8 mouse cellular contexts compared by ENCODE assay signal in the genomic region with DNA sequence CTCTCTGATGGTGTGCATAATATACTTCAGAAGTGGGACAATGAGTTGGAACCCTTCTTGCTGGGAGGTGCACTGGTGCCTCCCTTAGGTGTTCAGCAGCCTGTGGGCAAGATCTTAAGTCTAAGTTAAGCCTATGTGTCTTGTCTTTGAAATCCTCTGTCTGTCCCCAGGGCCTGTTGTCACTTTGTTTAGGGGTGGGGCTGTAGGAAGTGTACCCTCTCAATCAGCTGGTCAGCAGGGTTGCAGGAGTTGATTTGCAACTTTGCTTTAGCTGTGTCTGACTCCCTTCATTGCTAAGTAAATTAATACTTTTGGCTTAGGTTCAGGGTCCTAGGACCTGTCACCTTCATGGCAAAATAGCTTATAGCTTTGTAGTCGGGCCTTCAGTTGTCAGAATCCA. TPM values are rescaled to one million over a fixed set of nuclear protein-coding genes. Genes with fewer than 3 reads are reported as not detected.
DNase-seq lines count a peak whose midpoint lies in the region; ATAC-seq and TF ChIP-seq lines count a peak whose summit lies in the region.

No protein-coding gene starts in this region.

- no peaks in the 10 kb centered on the region for H3K9me3 ChIP-seq in MEL (replicated peaks; ENCODE audit: insufficient read depth, low read length)
- no peaks in the 10 kb centered on the region for H3K9me3 ChIP-seq in hindbrain, embryonic 15.5 days

- no peak for TF ChIP-seq RAD21 in MEL (IDR thresholded peaks at IDR 0.05; ENCODE audit: low read depth, low read length)

- no peak for TF ChIP-seq POLR2A in MEL (IDR thresholded peaks at IDR 0.05; ENCODE audit: control insufficient read depth in 1 of 2, insufficient read depth in 1 of 2, low read depth in 1 of 2, low read length in 2 of 2, poor library complexity in 1 of 2)

- no peak for ATAC-seq in hindbrain, embryonic 15.5 days (ENCODE audit: low FRiP score, low read depth)

- 62% methylated on average over 1 of the region's 1 CpGs for WGBS in hindbrain, embryonic 15.5 days
- 81% methylated on average over 1 of the region's 1 CpGs for WGBS in macrophage (ENCODE audit: missing documents)

- H3K27me3 ChIP-seq in MEL (ENCODE audit: control insufficient read depth in 1 of 2, insufficient read depth in 2 of 2, low read length in 2 of 2), result no peaks in the 10 kb centered on the region
- no peaks in the 10 kb centered on the region for H3K27me3 ChIP-seq in hindbrain, embryonic 15.5 days

- H3K4me3 ChIP-seq in MEL (ENCODE audit: control insufficient read depth in 1 of 2, insufficient read depth in 1 of 2, low read depth in 2 of 2, low read length in 2 of 2), result peak overlapping the region; percentile 83 to 100; a peak in 3 of 4 replicates
- peak overlapping the region; percentile 80 for H3K4me3 ChIP-seq in hindbrain, embryonic 15.5 days
- peak overlapping the region; percentile 63; the same call in 1 of the 2 replicates for H3K4me3 ChIP-seq in macrophage (ENCODE audit: inconsistent target)

- H3K4me1 ChIP-seq in MEL (ENCODE audit: control insufficient read depth in 1 of 2, insufficient read depth in 2 of 2, low read length in 2 of 2), result peaks cover 15 to 34% of the 10 kb centered on the region in 2 experiments
- peaks cover 29% of the 10 kb centered on the region for H3K4me1 ChIP-seq in hindbrain, embryonic 15.5 days (replicated peaks)

- peak; percentile 66 for DNase-seq in heart, adult 11 months
- no peak for DNase-seq in heart, adult 9 months (ENCODE audit: low spot score in 2 of 2)
- DNase-seq in MEL (ENCODE audit: low read depth, low spot score), result no peak
- no peak for DNase-seq in thymus, postnatal 0 days (ENCODE audit: low spot score)
- DNase-seq in embryo, embryonic 11 days, result no peak
- DNase-seq in cerebellum, adult 8-10 months, result no peak

- H3K27ac ChIP-seq in MEL (ENCODE audit: control insufficient read depth, low read depth, low read length) (peak overlapping the region; percentile 60; the same call in 1 of the 2 replicates), macrophage (no peak overlapping the region)
- no peak overlapping the region for H3K27ac ChIP-seq in hindbrain, embryonic 15.5 days (replicated peaks)

- H3K36me3 ChIP-seq in MEL (ENCODE audit: control insufficient read depth in 1 of 2, insufficient read depth in 2 of 2, low read length in 2 of 2) (peaks cover 0 to 39% of the 10 kb centered on the region in 2 experiments; a peak in 2 of 4 replicates), macrophage (ENCODE audit: inconsistent target) (no peaks in the 10 kb centered on the region)
- no peaks in the 10 kb centered on the region for H3K36me3 ChIP-seq in hindbrain, embryonic 15.5 days

- peaks cover 61% of the 10 kb centered on the region for H3K79me2 ChIP-seq in MEL (ENCODE audit: control insufficient read depth, insufficient read depth, low read length, poor library complexity)
- peaks cover 65% of the 10 kb centered on the region for H3K79me2 ChIP-seq in macrophage (ENCODE audit: inconsistent target)

- no peak for TF ChIP-seq CTCF in MEL (IDR thresholded peaks at IDR 0.05 in 2 of 3, conservative IDR thresholded peaks at IDR 0.05 in 1 of 3; ENCODE audit: control insufficient read depth in 1 of 3, insufficient read depth in 1 of 3, low read depth in 2 of 3, low read length in 3 of 3, poor library complexity in 1 of 3, severe bottlenecking in 1 of 3)

- H3K9ac ChIP-seq in MEL (ENCODE audit: control insufficient read depth, low read depth, low read length, poor library complexity, severe bottlenecking), result peak overlapping the region; percentile 95
- no peak overlapping the region for H3K9ac ChIP-seq in hindbrain, embryonic 15.5 days

- TF ChIP-seq EP300 in MEL (IDR thresholded peaks at IDR 0.05; ENCODE audit: low read depth in 1 of 2, low read length in 2 of 2), result no peak

- peak overlapping the region; percentile 84 for H3K4me2 ChIP-seq in hindbrain, embryonic 15.5 days

TF ChIP-seq in MEL, 35 proteins besides CTCF, POLR2A, EP300 and RAD21:
- TF ChIP-seq SIN3A (IDR thresholded peaks at IDR 0.05; ENCODE audit: low read length) (no peak), ZNF384 (IDR thresholded peaks at IDR 0.05; ENCODE audit: low read depth, low read length) (no peak), MXI1 (IDR thresholded peaks at IDR 0.05; ENCODE audit: low read depth, low read length) (no peak), GABPA (IDR thresholded peaks at IDR 0.05; ENCODE audit: low read depth, low read length) (no peak), MAX (IDR thresholded peaks at IDR 0.05; ENCODE audit: low read length) (no peak), ELF1 (IDR thresholded peaks at IDR 0.05; ENCODE audit: low read depth, low read length) (no peak), CHD1 (IDR thresholded peaks at IDR 0.05; ENCODE audit: low read depth, low read length) (no peak), ZC3H11A (IDR thresholded peaks at IDR 0.05; ENCODE audit: low read depth, low read length) (no peak), ETS1 (IDR thresholded peaks at IDR 0.05; ENCODE audit: low read depth, low read length) (no peak), USF2 (IDR thresholded peaks at IDR 0.05; ENCODE audit: borderline replicate concordance in 1 of 2, insufficient read depth in 1 of 2, low read depth in 1 of 2, low read length in 2 of 2) (no peak), USF1 (IDR thresholded peaks at IDR 0.05; ENCODE audit: low read depth, low read length) (no peak)

RNA-seq across cellular contexts. Expression of a gene that starts 3.0 kb away (rescaled TPM):
- total RNA-seq in MEL (2012; rRNA removed), result 22.4 and 24.4 TPM in 2 replicates
- polyA plus RNA-seq in MEL (2012; ENCODE audit: insufficient read depth in 1 of 2, insufficient read length in 2 of 2, low read depth in 1 of 2, low replicate concordance in 2 of 2, missing spikeins in 1 of 2) (10 to 100 TPM in 1 of 2 experiments, not detected in 1; 32.1 TPM), macrophage (2018) (40.1 to 42.3 TPM (median 40.3 TPM) in 3 replicates)
- 41.7 and 42.6 TPM in 2 replicates for polyA plus RNA-seq in hindbrain, embryonic 15.5 days (2015; fragmentation: Nextera tagmentation; extraction: Ambion mirVana)
- total RNA-seq in macrophage (2018; cell fraction: chromatin; rRNA removed), result 1,000 to 10,000 TPM in 5 of 26 experiments, 100 to 1,000 TPM in 21; 253 to 2,419 (median 417) TPM
- total RNA-seq in macrophage (2018; cell fraction: cytosol; rRNA removed), result 100 to 1,000 TPM in 4 of 26 experiments, 10 to 100 TPM in 22; 34.6 to 197 (median 49.3) TPM
- 100 to 1,000 TPM; 124 to 913 (median 217) TPM for total RNA-seq in macrophage (2018; cell fraction: nucleus; rRNA removed)
- 18.2 and 19.8 TPM in 2 replicates for polyA plus RNA-seq in thymus, postnatal 0 days (2015; fragmentation: Nextera tagmentation; extraction: Ambion mirVana)
